Mouse (Mus musculus): Measurements from ENCODE around the gene Srp54c. TPM values are rescaled to one million over a fixed set of nuclear protein-coding genes. Genes with fewer than 3 reads are reported as not detected.

The Srp54c gene
- polyA plus RNA-seq, 1 experiment = 7.9 TPM

- H3K4me3 ChIP-seq (replicated peaks; ENCODE audit: extremely low read depth, low read depth, low read length) = no peak overlapping the region
- TF ChIP-seq CTCF (IDR thresholded peaks at IDR 0.05; ENCODE audit: insufficient read depth, low read length) (no peak), POLR2A (IDR thresholded peaks at IDR 0.05; ENCODE audit: borderline replicate concordance, extremely low read depth, low read depth, low read length) (no peak)
- no peaks in the 10 kb centered on the region; the same call in 1 of the 2 replicates for H3K4me1 ChIP-seq (ENCODE audit: control insufficient read depth, insufficient read depth, low read length)
- DNase-seq = no peak
- 76% methylated on average over 8 of the region's 8 CpGs for WGBS
Measured at GRCm38 (mm10) chr12:55309501-55309900, 79.5 kb downstream of the Srp54c start.

- no peaks in the 10 kb centered on the region; the same call in 1 of the 2 replicates for H3K4me1 ChIP-seq (ENCODE audit: control insufficient read depth, insufficient read depth, low read length)
- no peak for DNase-seq
- no peak for TF ChIP-seq POLR2A (IDR thresholded peaks at IDR 0.05; ENCODE audit: borderline replicate concordance, extremely low read depth, low read depth, low read length)
- TF ChIP-seq CTCF (IDR thresholded peaks at IDR 0.05; ENCODE audit: insufficient read depth, low read length) = no peak
- 85% methylated on average over 7 of the region's 7 CpGs for WGBS
- H3K4me3 ChIP-seq (replicated peaks; ENCODE audit: extremely low read depth, low read depth, low read length) = no peak overlapping the region
Measured at GRCm38 (mm10) chr12:55311841-55312240, 81.9 kb downstream of the Srp54c start.

Other genes with a start within 250 kb of the Srp54c start
- gene Gm20403, start 243.6 kb upstream of the Srp54c start, polyA plus RNA-seq (2012; rRNA removed) = not detected in 2 replicates
- gene Baz1a, start 215.8 kb upstream of the Srp54c start, polyA plus RNA-seq (2012; rRNA removed) = 2.7 and 5.5 TPM in 2 replicates
- gene 2700097O09Rik, start 150.1 kb upstream of the Srp54c start, polyA plus RNA-seq (2012; rRNA removed) = 3.3 and 6.4 TPM in 2 replicates
- gene Srp54a, start 149.9 kb upstream of the Srp54c start, polyA plus RNA-seq (2012; rRNA removed) = 16.7 and 21.0 TPM in 2 replicates
- gene Fam177a, start 105.7 kb upstream of the Srp54c start, polyA plus RNA-seq (2012; rRNA removed) = 17.7 and 22.7 TPM in 2 replicates
- 15.9 and 27.4 TPM in 2 replicates for gene Srp54b, start 75.1 kb upstream of the Srp54c start, polyA plus RNA-seq (2012; rRNA removed)
- not detected in 2 replicates for gene 1700047I17Rik2, start 30.6 kb upstream of the Srp54c start, polyA plus RNA-seq (2012; rRNA removed)
- 2.3 and 3.1 TPM in 2 replicates for gene 1110008L16Rik, start 69.4 kb downstream of the Srp54c start, polyA plus RNA-seq (2012; rRNA removed)
- 1.2 and 1.9 TPM in 2 replicates for gene Ppp2r3c, start 72.8 kb downstream of the Srp54c start, polyA plus RNA-seq (2012; rRNA removed)
- gene Psma6, start 154.1 kb downstream of the Srp54c start, polyA plus RNA-seq (2012; rRNA removed) = 25.9 and 41.7 TPM in 2 replicates